Mouse (Mus musculus) bone marrow, adult 2 months (tissue): ENCODE measurements around the gene Stk32c.

Experiments
- CTCF ChIP-seq: fragments of 200-500 bp; IDR thresholded peaks from 2 replicates; pipeline ENCODE4 v1.5.1; 2011; ENCODE audit warnings: low read length, control low read depth; ENCODE audit not compliant: control insufficient read depth, insufficient read depth
- POLR2A ChIP-seq: fragments of 200-500 bp; IDR thresholded peaks from 2 replicates; pipeline ENCODE4 v1.6.1; 2011; ENCODE audit warnings: low read depth, mild to moderate bottlenecking, control low read depth, low read length, borderline replicate concordance; ENCODE audit not compliant: control insufficient read depth

- TF ChIP-seq CTCF (no peak), POLR2A (no peak)
Measured at GRCm38 (mm10) chr7:139221856-139222255, 8.7 kb upstream of the Stk32c start.
